Mouse (Mus musculus): ENCODE data around the gene Hrnr. TPM values are rescaled to one million over a fixed set of nuclear protein-coding genes. Genes with fewer than 3 reads are reported as not detected.
A peak's percentile ranks its signal among the peaks of the same experiment; 100 is the strongest.

The Hrnr gene
- polyA plus RNA-seq, 1 experiment from 2014 or later, result not detected

DNA sequence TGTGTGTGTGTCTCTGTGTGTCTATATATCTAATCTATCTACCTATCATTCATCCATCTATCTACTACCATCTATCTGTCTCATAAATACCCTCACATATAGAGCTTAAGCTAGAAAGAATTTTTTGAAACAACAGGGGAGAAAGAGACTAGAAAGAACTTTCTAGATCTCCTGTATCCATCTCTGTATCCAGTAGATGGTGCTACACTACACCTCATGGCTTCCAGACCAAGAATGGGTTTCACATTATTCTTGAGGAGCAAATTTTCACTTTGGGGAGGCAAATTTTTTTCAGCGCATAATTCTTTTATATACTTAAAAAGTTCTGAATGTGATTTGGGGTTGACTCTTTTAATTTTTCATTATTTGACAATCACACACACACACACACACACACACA is 5.2 kb upstream of the Hrnr start:
- Histone ChIP-seq H3K36me3 (ENCODE audit: insufficient read depth, low read length) (no peaks in the 10 kb centered on the region), H3K27ac (ENCODE audit: low read length) (no peak overlapping the region), H3K9me3 (ENCODE audit: low read length) (no peaks in the 10 kb centered on the region), H3K9ac (replicated peaks; ENCODE audit: low read depth) (no peak overlapping the region), H3K4me2 (replicated peaks; ENCODE audit: low read depth, low read length) (no peak overlapping the region), H3K4me3 (ENCODE audit: low read depth, low read length) (no peak overlapping the region), H3K4me1 (ENCODE audit: insufficient read depth, low read depth, low read length) (no peaks in the 10 kb centered on the region), H3K27me3 (replicated peaks; ENCODE audit: insufficient read depth, low read length) (no peaks in the 10 kb centered on the region)
- TF ChIP-seq EP300 (IDR thresholded peaks at IDR 0.05) (no peak), CTCF (IDR thresholded peaks at IDR 0.05) (peak; percentile 52)
- ATAC-seq (no peak), DNase-seq (ENCODE audit: low spot score) (peak; percentile 16)
- 74% methylated on average over 1 of the region's 1 CpGs for WGBS

DNA sequence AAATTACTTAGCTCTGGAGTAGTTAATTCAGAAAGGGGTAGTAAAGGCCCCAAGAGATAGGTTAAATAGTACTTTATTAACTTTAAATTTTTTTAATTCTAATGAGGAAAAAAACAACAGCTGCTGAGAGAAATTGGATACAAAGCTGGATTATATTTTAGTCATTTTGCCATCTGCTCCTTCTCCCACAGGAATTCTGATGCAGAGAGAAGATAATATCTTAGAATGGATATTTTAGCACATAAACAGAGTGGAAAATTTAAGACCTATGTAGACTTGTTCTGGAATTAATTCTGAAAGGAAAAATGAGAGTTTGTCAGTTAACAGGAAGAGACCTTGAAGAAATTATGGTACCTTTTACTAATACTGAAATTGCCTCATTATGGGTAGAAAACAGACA is 18.2 kb downstream of the Hrnr start:
- DNase-seq (ENCODE audit: low spot score) (no peak), ATAC-seq (no peak)
- Histone ChIP-seq H3K27me3 (replicated peaks; ENCODE audit: insufficient read depth, low read length) (no peaks in the 10 kb centered on the region), H3K4me2 (replicated peaks; ENCODE audit: low read depth, low read length) (no peak overlapping the region), H3K36me3 (ENCODE audit: insufficient read depth, low read length) (no peaks in the 10 kb centered on the region), H3K4me3 (ENCODE audit: low read depth, low read length) (no peak overlapping the region), H3K4me1 (ENCODE audit: insufficient read depth, low read depth, low read length) (no peaks in the 10 kb centered on the region), H3K27ac (ENCODE audit: low read length) (no peak overlapping the region), H3K9ac (replicated peaks; ENCODE audit: low read depth) (no peak overlapping the region), H3K9me3 (ENCODE audit: low read length) (no peaks in the 10 kb centered on the region)
- TF ChIP-seq EP300 (IDR thresholded peaks at IDR 0.05), result no peak
- TF ChIP-seq CTCF (IDR thresholded peaks at IDR 0.05), result no peak

DNA sequence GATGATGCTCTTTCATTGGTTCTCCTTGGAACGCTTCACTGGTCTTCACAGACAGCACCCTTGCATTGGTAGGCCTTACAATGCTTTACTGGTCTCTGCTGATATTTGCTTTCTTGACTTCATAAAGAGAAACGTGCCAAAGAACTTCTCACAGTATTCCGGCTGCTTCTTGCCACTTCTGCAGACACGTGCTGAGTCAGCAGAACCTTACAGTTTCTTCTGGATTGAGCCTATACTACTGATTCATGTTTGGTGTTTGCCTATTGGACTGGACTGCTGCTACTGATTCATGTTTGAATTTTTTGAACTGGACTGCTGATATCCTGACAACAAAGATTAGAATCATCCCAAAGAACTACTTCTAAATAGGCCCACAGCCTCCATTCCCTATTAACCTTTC is 20.5 kb downstream of the Hrnr start:
- ATAC-seq (no peak), DNase-seq (ENCODE audit: low spot score) (no peak)
- WGBS, result 77% methylated on average over 4 of the region's 4 CpGs
- no peak overlapping the region for H3K4me3 ChIP-seq (ENCODE audit: low read depth, low read length)
- H3K27ac ChIP-seq (ENCODE audit: low read length), result no peak overlapping the region
- no peaks in the 10 kb centered on the region for H3K27me3 ChIP-seq (replicated peaks; ENCODE audit: insufficient read depth, low read length)
- no peak overlapping the region for H3K4me2 ChIP-seq (replicated peaks; ENCODE audit: low read depth, low read length)
- no peak overlapping the region for H3K9ac ChIP-seq (replicated peaks; ENCODE audit: low read depth)
- no peaks in the 10 kb centered on the region for H3K9me3 ChIP-seq (ENCODE audit: low read length)
- no peaks in the 10 kb centered on the region for H3K36me3 ChIP-seq (ENCODE audit: insufficient read depth, low read length)
- TF ChIP-seq CTCF (IDR thresholded peaks at IDR 0.05) (no peak), EP300 (IDR thresholded peaks at IDR 0.05) (no peak)
- H3K4me1 ChIP-seq (ENCODE audit: insufficient read depth, low read depth, low read length), result no peaks in the 10 kb centered on the region

DNA sequence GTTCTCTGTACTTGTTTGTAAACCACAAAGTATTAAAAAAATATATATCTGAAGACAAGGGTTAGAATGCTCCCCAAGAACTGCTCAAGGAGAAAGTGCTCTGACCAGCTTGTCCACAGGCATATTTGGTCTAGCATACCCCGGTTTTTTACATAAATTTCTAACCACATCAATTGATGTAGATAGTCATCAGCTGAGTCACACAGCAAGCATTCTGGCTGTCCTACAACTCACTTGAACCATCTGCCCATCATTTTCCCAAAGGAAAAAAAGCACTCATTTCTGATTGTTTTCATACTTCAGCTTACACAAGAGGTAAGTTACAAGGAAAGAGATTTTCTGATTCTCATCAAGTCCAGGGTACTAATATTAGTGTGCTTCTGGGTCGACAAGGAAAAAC is 27.3 kb downstream of the Hrnr start:
- DNase-seq (ENCODE audit: low spot score) (no peak), ATAC-seq (no peak)
- H3K9ac ChIP-seq (replicated peaks; ENCODE audit: low read depth), result no peak overlapping the region
- H3K4me1 ChIP-seq (ENCODE audit: insufficient read depth, low read depth, low read length), result no peaks in the 10 kb centered on the region
- H3K27me3 ChIP-seq (replicated peaks; ENCODE audit: insufficient read depth, low read length), result no peaks in the 10 kb centered on the region
- no peaks in the 10 kb centered on the region for H3K36me3 ChIP-seq (ENCODE audit: insufficient read depth, low read length)
- no peak for TF ChIP-seq CTCF (IDR thresholded peaks at IDR 0.05)
- no peak for TF ChIP-seq EP300 (IDR thresholded peaks at IDR 0.05)
- H3K27ac ChIP-seq (ENCODE audit: low read length), result no peak overlapping the region
- no peaks in the 10 kb centered on the region for H3K9me3 ChIP-seq (ENCODE audit: low read length)
- no peak overlapping the region for H3K4me3 ChIP-seq (ENCODE audit: low read depth, low read length)
- no peak overlapping the region for H3K4me2 ChIP-seq (replicated peaks; ENCODE audit: low read depth, low read length)
- WGBS, result 59% methylated on average over 2 of the region's 2 CpGs

DNA sequence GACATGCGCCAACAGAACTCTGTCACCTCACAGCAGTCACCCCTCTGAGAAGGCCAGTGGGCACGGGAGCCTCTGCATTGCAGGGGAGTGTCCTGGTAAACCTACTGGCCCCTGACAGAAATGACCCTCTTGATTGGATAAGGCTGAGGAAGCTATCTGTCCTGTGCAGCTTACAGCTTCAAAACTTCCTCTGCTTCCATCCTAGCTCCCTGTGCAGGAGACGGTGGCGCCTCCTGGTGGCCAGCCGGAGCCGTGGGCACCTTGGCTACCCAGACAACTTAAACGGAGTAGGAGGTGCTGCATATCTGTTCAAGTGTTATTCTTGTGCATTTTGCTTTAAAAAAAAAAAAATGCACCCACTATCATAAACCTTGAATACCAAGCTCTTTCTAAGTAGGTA is 40.5 kb downstream of the Hrnr start:
- ATAC-seq, result no peak

DNA sequence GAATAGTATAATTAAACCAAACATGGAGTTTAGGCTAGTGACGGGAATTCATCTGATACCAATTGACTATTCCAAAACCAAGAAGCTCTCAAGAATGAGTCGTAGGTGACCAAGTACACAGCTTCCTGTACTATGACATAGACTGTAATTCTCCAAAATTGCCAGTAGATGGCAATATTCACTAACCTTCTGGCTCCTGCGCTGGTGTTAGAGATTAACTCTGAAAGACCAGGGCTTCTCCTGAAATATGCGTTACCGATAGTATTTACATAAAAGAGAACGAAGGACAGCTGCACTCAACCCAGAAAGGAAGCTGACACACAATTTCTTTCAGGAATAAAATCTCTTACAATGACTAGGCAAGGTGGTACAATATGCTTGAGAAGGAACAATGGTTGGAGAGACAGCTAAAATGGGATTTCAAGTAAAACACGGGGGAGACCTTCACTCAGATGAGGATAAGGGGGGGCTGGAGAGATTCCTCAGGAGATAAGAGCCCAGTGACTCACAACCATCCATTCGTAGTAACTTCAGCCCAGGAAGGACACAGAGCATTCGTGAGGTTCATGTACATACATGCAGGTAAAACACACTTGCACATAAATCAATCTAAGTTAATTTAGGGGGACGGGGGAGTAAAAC is 42.5 kb downstream of the Hrnr start:
- 9% methylated on average over 10 of the region's 10 CpGs for WGBS
- Histone ChIP-seq H3K4me3 (ENCODE audit: low read depth, low read length) (no peak overlapping the region), H3K4me2 (replicated peaks; ENCODE audit: low read depth, low read length) (no peak overlapping the region), H3K4me1 (ENCODE audit: insufficient read depth, low read depth, low read length) (no peaks in the 10 kb centered on the region), H3K27ac (ENCODE audit: low read length) (no peak overlapping the region), H3K27me3 (replicated peaks; ENCODE audit: insufficient read depth, low read length) (no peaks in the 10 kb centered on the region), H3K9me3 (ENCODE audit: low read length) (no peaks in the 10 kb centered on the region), H3K9ac (replicated peaks; ENCODE audit: low read depth) (no peak overlapping the region), H3K36me3 (ENCODE audit: insufficient read depth, low read length) (no peaks in the 10 kb centered on the region)
- TF ChIP-seq CTCF (IDR thresholded peaks at IDR 0.05), result peak; percentile 85
- TF ChIP-seq EP300 (IDR thresholded peaks at IDR 0.05), result no peak
- DNase-seq (ENCODE audit: low spot score) (peak; percentile 92), ATAC-seq (peak; percentile 71)

More for the DNA sequence above, 40.5 kb downstream of the Hrnr start:
- H3K9ac ChIP-seq (replicated peaks; ENCODE audit: low read depth), result no peak overlapping the region
- H3K4me3 ChIP-seq (ENCODE audit: low read depth, low read length), result no peak overlapping the region
- no peaks in the 10 kb centered on the region for H3K4me1 ChIP-seq (ENCODE audit: insufficient read depth, low read depth, low read length)
- 19% methylated on average over 7 of the region's 7 CpGs for WGBS
- TF ChIP-seq CTCF (IDR thresholded peaks at IDR 0.05) (peak; percentile 84), EP300 (IDR thresholded peaks at IDR 0.05) (no peak)
- peak; percentile 69 for DNase-seq (ENCODE audit: low spot score)
- H3K4me2 ChIP-seq (replicated peaks; ENCODE audit: low read depth, low read length), result no peak overlapping the region
- H3K27me3 ChIP-seq (replicated peaks; ENCODE audit: insufficient read depth, low read length), result no peaks in the 10 kb centered on the region
- no peak overlapping the region for H3K27ac ChIP-seq (ENCODE audit: low read length)
- no peaks in the 10 kb centered on the region for H3K9me3 ChIP-seq (ENCODE audit: low read length)
- no peaks in the 10 kb centered on the region for H3K36me3 ChIP-seq (ENCODE audit: insufficient read depth, low read length)
